Mouse (Mus musculus): ENCODE results near the gene Slc5a11. TPM values are rescaled to one million over a fixed set of nuclear protein-coding genes. Genes with fewer than 3 reads are reported as not detected.

Gene Slc5a11
- not detected for polyA plus RNA-seq (2017; shearing (Covaris generic))

DNA sequence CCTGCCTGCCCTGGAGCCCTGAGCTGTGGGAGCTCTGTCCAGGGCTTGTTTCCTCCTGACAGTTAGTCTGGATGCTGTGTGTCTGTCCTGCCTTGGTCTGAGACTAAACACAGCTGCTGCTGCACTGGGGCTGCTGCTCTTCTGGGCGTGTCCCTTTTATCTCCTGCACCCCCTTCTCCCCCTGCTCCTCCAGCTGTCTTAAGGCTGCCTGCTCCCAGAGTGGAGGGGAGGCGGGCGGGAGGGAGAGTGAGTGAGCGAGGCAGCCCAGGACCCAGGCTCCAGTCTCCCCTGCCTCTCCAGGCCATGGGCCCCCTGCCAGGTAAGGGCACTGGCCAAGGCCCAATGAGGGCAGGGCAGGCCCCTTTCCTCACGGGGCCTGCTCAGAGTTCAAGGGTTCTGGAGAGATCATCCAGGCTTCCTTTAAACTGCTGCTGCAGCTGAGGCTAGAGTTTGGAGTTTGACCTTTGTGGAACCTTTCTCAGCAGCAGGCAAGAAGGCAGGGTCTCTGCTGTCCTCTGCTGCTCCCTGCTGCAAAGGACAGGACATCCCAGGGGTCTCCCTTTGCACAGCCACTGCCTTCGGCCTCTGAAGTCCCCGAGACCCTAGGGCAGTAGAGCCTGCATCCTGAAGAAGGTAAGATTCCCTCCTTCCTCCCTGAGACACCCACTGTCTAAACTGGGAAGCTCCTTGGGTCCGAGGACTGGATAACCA is at the start of gene Slc5a11:
Gene Slc5a11 (plus strand): TSS at position 416 of the 711 bp plus-strand sequence.

Other genes starting within 250 kb of the Slc5a11 start
- gene Rbbp6, start 249.1 kb upstream of the Slc5a11 start, polyA plus RNA-seq (2017; shearing (Covaris generic)), result 52.3 TPM
- 93.5 TPM for gene Tnrc6a, start 90.9 kb upstream of the Slc5a11 start, polyA plus RNA-seq (2017; shearing (Covaris generic))
- 19.8 TPM for gene Lcmt1, start 155.0 kb downstream of the Slc5a11 start, polyA plus RNA-seq (2017; shearing (Covaris generic))
- 44.6 TPM for gene Arhgap17, start 155.1 kb downstream of the Slc5a11 start, polyA plus RNA-seq (2017; shearing (Covaris generic))
- gene Aqp8, start 247.5 kb downstream of the Slc5a11 start, polyA plus RNA-seq (2017; shearing (Covaris generic)), result not detected

Data from naive thymus-derived CD4-positive, alpha-beta T cell, adult 5 months (primary cell).